Mouse (Mus musculus): ENCODE results near the gene Adgrg6. TPM values are rescaled to one million over a fixed set of nuclear protein-coding genes. Genes with fewer than 3 reads are reported as not detected.

Adgrg6 gene
- polyA plus RNA-seq, 1 experiment = 1.1 TPM

GRCm38 (mm10) chr10:14460933-14461514, 84.4 kb downstream of the Adgrg6 start:
- TF ChIP-seq POLR2A (IDR thresholded peaks at IDR 0.05; ENCODE audit: control insufficient read depth, extremely low read depth, insufficient read depth, low read length, poor library complexity) (no peak), CTCF (IDR thresholded peaks at IDR 0.05; ENCODE audit: borderline replicate concordance, control insufficient read depth, extremely low read depth, insufficient read depth, low read length, poor library complexity) (no peak)
- WGBS = 95% methylated on average over 4 of the region's 4 CpGs
- Histone ChIP-seq H3K4me1 (replicated peaks; ENCODE audit: control insufficient read depth, insufficient read depth, low read length) (no peaks in the 10 kb centered on the region), H3K4me3 (ENCODE audit: control insufficient read depth, insufficient read depth, low read length) (no peak overlapping the region), H3K27me3 (ENCODE audit: control insufficient read depth, insufficient read depth, low read length) (no peaks in the 10 kb centered on the region), H3K27ac (ENCODE audit: control insufficient read depth, insufficient read depth, low read length) (no peak overlapping the region), H3K36me3 (ENCODE audit: control insufficient read depth, insufficient read depth, low read length) (no peaks in the 10 kb centered on the region)
- no peak for DNase-seq

GRCm38 (mm10) chr10:14460252-14460932, 85.1 kb downstream of the Adgrg6 start:
- Histone ChIP-seq H3K4me3 (ENCODE audit: control insufficient read depth, insufficient read depth, low read length) (no peak overlapping the region), H3K4me1 (replicated peaks; ENCODE audit: control insufficient read depth, insufficient read depth, low read length) (no peaks in the 10 kb centered on the region), H3K27me3 (ENCODE audit: control insufficient read depth, insufficient read depth, low read length) (no peaks in the 10 kb centered on the region), H3K36me3 (ENCODE audit: control insufficient read depth, insufficient read depth, low read length) (no peaks in the 10 kb centered on the region), H3K27ac (ENCODE audit: control insufficient read depth, insufficient read depth, low read length) (no peak overlapping the region)
- 83% methylated on average over 5 of the region's 5 CpGs for WGBS
- no peak for DNase-seq
- TF ChIP-seq POLR2A (IDR thresholded peaks at IDR 0.05; ENCODE audit: control insufficient read depth, extremely low read depth, insufficient read depth, low read length, poor library complexity) (no peak), CTCF (IDR thresholded peaks at IDR 0.05; ENCODE audit: borderline replicate concordance, control insufficient read depth, extremely low read depth, insufficient read depth, low read length, poor library complexity) (no peak)

- no peaks in the 10 kb centered on the region for H3K36me3 ChIP-seq (ENCODE audit: control insufficient read depth, insufficient read depth, low read length)
- WGBS = 88% methylated on average over 7 of the region's 7 CpGs
- no peak for DNase-seq
- H3K4me3 ChIP-seq (ENCODE audit: control insufficient read depth, insufficient read depth, low read length) = no peak overlapping the region
- H3K4me1 ChIP-seq (replicated peaks; ENCODE audit: control insufficient read depth, insufficient read depth, low read length) = no peaks in the 10 kb centered on the region
- no peaks in the 10 kb centered on the region for H3K27me3 ChIP-seq (ENCODE audit: control insufficient read depth, insufficient read depth, low read length)
- no peak for TF ChIP-seq CTCF (IDR thresholded peaks at IDR 0.05; ENCODE audit: borderline replicate concordance, control insufficient read depth, extremely low read depth, insufficient read depth, low read length, poor library complexity)
- no peak for TF ChIP-seq POLR2A (IDR thresholded peaks at IDR 0.05; ENCODE audit: control insufficient read depth, extremely low read depth, insufficient read depth, low read length, poor library complexity)
- no peak overlapping the region for H3K27ac ChIP-seq (ENCODE audit: control insufficient read depth, insufficient read depth, low read length)
Observed at GRCm38 (mm10) chr10:14459819-14460218, 85.6 kb downstream of the Adgrg6 start.

GRCm38 (mm10) chr10:14459330-14459729, 86.1 kb downstream of the Adgrg6 start:
- DNase-seq = no peak
- 97% methylated on average over 10 of the region's 10 CpGs for WGBS
- H3K36me3 ChIP-seq (ENCODE audit: control insufficient read depth, insufficient read depth, low read length) = no peaks in the 10 kb centered on the region
- TF ChIP-seq POLR2A (IDR thresholded peaks at IDR 0.05; ENCODE audit: control insufficient read depth, extremely low read depth, insufficient read depth, low read length, poor library complexity) = no peak
- TF ChIP-seq CTCF (IDR thresholded peaks at IDR 0.05; ENCODE audit: borderline replicate concordance, control insufficient read depth, extremely low read depth, insufficient read depth, low read length, poor library complexity) = no peak
- no peak overlapping the region for H3K4me3 ChIP-seq (ENCODE audit: control insufficient read depth, insufficient read depth, low read length)
- H3K27me3 ChIP-seq (ENCODE audit: control insufficient read depth, insufficient read depth, low read length) = no peaks in the 10 kb centered on the region
- no peak overlapping the region for H3K27ac ChIP-seq (ENCODE audit: control insufficient read depth, insufficient read depth, low read length)
- no peaks in the 10 kb centered on the region for H3K4me1 ChIP-seq (replicated peaks; ENCODE audit: control insufficient read depth, insufficient read depth, low read length)

- no peak for TF ChIP-seq POLR2A (IDR thresholded peaks at IDR 0.05; ENCODE audit: control insufficient read depth, extremely low read depth, insufficient read depth, low read length, poor library complexity)
- TF ChIP-seq CTCF (IDR thresholded peaks at IDR 0.05; ENCODE audit: borderline replicate concordance, control insufficient read depth, extremely low read depth, insufficient read depth, low read length, poor library complexity) = no peak
- 37% methylated on average over 4 of the region's 4 CpGs for WGBS
- no peak for DNase-seq
- no peak overlapping the region for H3K27ac ChIP-seq (ENCODE audit: control insufficient read depth, insufficient read depth, low read length)
- no peaks in the 10 kb centered on the region for H3K36me3 ChIP-seq (ENCODE audit: control insufficient read depth, insufficient read depth, low read length)
- H3K4me3 ChIP-seq (ENCODE audit: control insufficient read depth, insufficient read depth, low read length) = no peak overlapping the region
- no peaks in the 10 kb centered on the region for H3K4me1 ChIP-seq (replicated peaks; ENCODE audit: control insufficient read depth, insufficient read depth, low read length)
- no peaks in the 10 kb centered on the region for H3K27me3 ChIP-seq (ENCODE audit: control insufficient read depth, insufficient read depth, low read length)
Observed at GRCm38 (mm10) chr10:14454481-14454880, 91.0 kb downstream of the Adgrg6 start.

GRCm38 (mm10) chr10:14451811-14452210, 93.6 kb downstream of the Adgrg6 start:
- Histone ChIP-seq H3K4me1 (replicated peaks; ENCODE audit: control insufficient read depth, insufficient read depth, low read length) (no peaks in the 10 kb centered on the region), H3K27me3 (ENCODE audit: control insufficient read depth, insufficient read depth, low read length) (no peaks in the 10 kb centered on the region), H3K27ac (ENCODE audit: control insufficient read depth, insufficient read depth, low read length) (no peak overlapping the region), H3K36me3 (ENCODE audit: control insufficient read depth, insufficient read depth, low read length) (no peaks in the 10 kb centered on the region), H3K4me3 (ENCODE audit: control insufficient read depth, insufficient read depth, low read length) (no peak overlapping the region)
- no peak for DNase-seq
- TF ChIP-seq POLR2A (IDR thresholded peaks at IDR 0.05; ENCODE audit: control insufficient read depth, extremely low read depth, insufficient read depth, low read length, poor library complexity) = no peak
- no peak for TF ChIP-seq CTCF (IDR thresholded peaks at IDR 0.05; ENCODE audit: borderline replicate concordance, control insufficient read depth, extremely low read depth, insufficient read depth, low read length, poor library complexity)
- WGBS = 30% methylated on average over 3 of the region's 3 CpGs

Data from thymus, adult 2 months (tissue).